Comparison of ENCODE assay signal across 13 mouse cellular contexts in genomic region chr7:127607150-127607549, GRCm38 (mm10). TPM values are rescaled to one million over a fixed set of nuclear protein-coding genes. Genes with fewer than 3 reads are reported as not detected.
"Had no signal": no experiment of that assay in that cellular context is flagged by ENCODE, and none has a peak within 500 bp of the region (broad histone marks: within the 10 kb centered on the region; RNA-seq: fewer than 3 reads in every experiment).

No protein-coding gene starts in this region.

- H3K4me1 ChIP-seq: intestine, embryonic 15.5 days; kidney, embryonic 15.5 days; limb, embryonic 15.5 days; midbrain, embryonic 15.5 days; neural tube, embryonic 12.5 days had no signal

- H3K4me3 ChIP-seq: intestine, embryonic 15.5 days; kidney, embryonic 15.5 days; left cerebral cortex, adult 2 months; limb, embryonic 15.5 days; liver, embryonic 13.5 days; midbrain, embryonic 15.5 days; neural tube, embryonic 12.5 days had no signal

- ATAC-seq: intestine, embryonic 15.5 days; liver, postnatal 0 days; midbrain, embryonic 15.5 days had no signal

- H3K4me2 ChIP-seq: intestine, embryonic 15.5 days; kidney, embryonic 15.5 days; limb, embryonic 15.5 days; liver, embryonic 13.5 days; midbrain, embryonic 15.5 days; neural tube, embryonic 12.5 days had no signal

- H3K9ac ChIP-seq: intestine, embryonic 15.5 days; kidney, embryonic 15.5 days; limb, embryonic 15.5 days; liver, embryonic 13.5 days; liver, postnatal 0 days; midbrain, embryonic 15.5 days; neural tube, embryonic 12.5 days had no signal

- H3K27me3 ChIP-seq: intestine, embryonic 15.5 days; kidney, embryonic 15.5 days; limb, embryonic 15.5 days; liver, embryonic 13.5 days; midbrain, embryonic 15.5 days; neural tube, embryonic 12.5 days had no signal

- H3K27ac ChIP-seq: intestine, embryonic 15.5 days; kidney, embryonic 15.5 days; left cerebral cortex, adult 2 months; limb, embryonic 15.5 days; liver, embryonic 13.5 days; midbrain, embryonic 15.5 days; neural tube, embryonic 12.5 days had no signal

- DNase-seq: kidney, adult 18-20 months; kidney, postnatal 14 days; liver, embryonic 13.5 days; liver, postnatal 0 days; thymus, adult 18-20 months; thymus, postnatal 14 days had no signal

- H3K9me3 ChIP-seq: intestine, embryonic 15.5 days; kidney, embryonic 15.5 days; limb, embryonic 15.5 days; liver, embryonic 13.5 days; midbrain, embryonic 15.5 days; neural tube, embryonic 12.5 days had no signal

RNA-seq across cellular contexts. Expression of gene Tmem265, which starts 46.0 kb away (rescaled TPM):
- total RNA-seq: left cerebral cortex, postnatal 25 days had no signal
